Mouse (Mus musculus) heart, adult 2 months (tissue): Measurements from ENCODE around the gene March8.

Source experiments
- CTCF ChIP-seq: fragments of 200-600 bp; IDR thresholded peaks from 2 replicates; pipeline ENCODE4 v1.8.1; 2022; ENCODE audit warnings: antibody characterized with exemption, mild to moderate bottlenecking, moderate library complexity
- EP300 ChIP-seq: fragments of 200-500 bp; IDR thresholded peaks from 2 replicates; pipeline ENCODE4 v1.6.1; 2011; ENCODE audit warnings: low read depth, low read length, control low read depth; ENCODE audit not compliant: insufficient read depth

DNA sequence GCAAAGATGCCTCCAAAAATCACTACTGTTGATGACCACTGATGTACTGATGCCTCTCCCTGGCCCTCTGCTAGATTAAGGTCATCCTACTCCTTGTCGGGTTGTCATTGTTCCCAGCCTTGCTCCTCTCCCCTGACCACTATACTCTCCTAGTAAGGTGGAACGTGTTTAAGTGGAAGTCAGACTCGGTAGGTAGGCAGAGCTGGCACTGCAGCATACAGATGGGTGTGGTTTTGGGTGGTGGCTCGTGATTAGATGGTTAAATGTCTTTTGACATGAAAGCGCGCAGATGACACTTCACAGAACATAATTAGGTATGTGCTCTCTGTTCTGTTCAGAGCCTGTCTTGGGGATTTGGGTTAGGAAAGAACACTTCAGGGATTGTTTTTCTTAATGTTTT is 12.8 kb downstream of the March8 start:
- no peak for TF ChIP-seq CTCF
- TF ChIP-seq EP300, result no peak
